Mouse (Mus musculus) embryonic facial prominence, embryonic 10.5 days (tissue): Measurements from ENCODE around the gene Ucp3. TPM values are rescaled to one million over a fixed set of nuclear protein-coding genes. Genes with fewer than 3 reads are reported as not detected.
"Not testable (repeated sequence)": the region's sequence is repeated elsewhere in the genome, so short reads cannot be mapped to it uniquely, and the experiment has no call there.

Experiments used
- DNase-seq: peaks from one replicate; pipeline ENCODE4 v3.0.0-alpha.2; 2017; ENCODE audit warnings: low spot score
- H3K27ac ChIP-seq: fragments of 300-500 bp; sonication (generic); replicated peaks from 2 replicates; pipeline ENCODE4 v1.5.1; 2016; ENCODE audit warnings: mild to moderate bottlenecking
- H3K27me3 ChIP-seq: fragments of 300-500 bp; sonication (generic); replicated peaks from 2 replicates; pipeline ENCODE4 v1.6.1; 2016; ENCODE audit warnings: low read depth, mild to moderate bottlenecking; ENCODE audit not compliant: poor library complexity, severe bottlenecking
- H3K36me3 ChIP-seq: fragments of 300-500 bp; sonication (generic); replicated peaks from 2 replicates; pipeline ENCODE4 v1.6.1; 2016; ENCODE audit warnings: mild to moderate bottlenecking, moderate library complexity
- H3K4me1 ChIP-seq: fragments of 300-500 bp; sonication (generic); 2 replicates; pipeline ENCODE4 v1.6.1; 2016
- H3K4me3 ChIP-seq: fragments of 300-500 bp; sonication (generic); 2 replicates; pipeline ENCODE4 v1.5.1; 2016; ENCODE audit warnings: mild to moderate bottlenecking, moderate library complexity
- H3K9me3 ChIP-seq: fragments of 300-500 bp; sonication (generic); 2 replicates; pipeline ENCODE4 v1.6.1; 2016; ENCODE audit warnings: mild to moderate bottlenecking
- WGBS: fragments of 180-500 bp; shearing (Covaris S2); methylation state at CpG from one replicate; pipeline ENCODE4 v1.1.7; 2016; 5-methylcytosine and 5-hydroxymethylcytosine counted together
- polyA plus RNA-seq: library from polyadenylated mRNA; unstranded; fragments of >200 nt; fragmentation: Nextera tagmentation; extraction: Ambion mirVana; gene quantifications from 2 replicates; pipeline ENCODE4 v1.2.1, GENCODE M21; 2016

Ucp3 gene
- polyA plus RNA-seq, 1 experiment from 2014 or later = 0.11 TPM

DNA sequence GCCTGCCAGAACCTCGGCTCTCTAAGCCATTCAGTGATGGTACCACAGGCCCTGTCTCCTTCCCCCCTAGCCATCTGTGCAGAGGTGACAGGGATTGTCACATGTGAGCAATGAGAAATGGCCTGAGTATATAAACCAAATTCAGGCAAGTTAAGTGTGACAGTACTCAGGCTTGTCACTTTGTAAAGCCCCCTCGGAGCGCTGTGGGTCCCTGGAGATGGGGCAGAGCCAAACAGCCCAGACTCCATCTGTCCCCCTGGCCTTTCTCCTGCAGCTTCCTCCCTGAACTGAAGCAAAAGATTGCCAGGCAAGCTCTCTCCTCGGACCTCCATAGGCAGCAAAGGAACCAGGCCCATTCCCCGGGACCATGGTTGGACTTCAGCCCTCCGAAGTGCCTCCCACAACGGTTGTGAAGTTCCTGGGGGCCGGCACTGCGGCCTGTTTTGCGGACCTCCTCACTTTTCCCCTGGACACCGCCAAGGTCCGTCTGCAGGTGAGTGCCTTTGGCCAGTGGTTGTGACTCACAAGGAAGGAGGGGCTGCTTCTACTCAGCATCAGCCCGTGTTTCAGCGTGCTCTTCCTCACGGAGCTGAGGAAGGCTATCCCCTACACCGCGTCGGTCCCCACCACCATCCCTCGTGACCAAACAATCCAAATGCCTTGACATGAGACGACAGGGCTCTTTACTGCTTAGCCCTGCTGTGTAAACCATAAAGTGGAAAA is 6.5 kb downstream of the Ucp3 start:
- no peak for DNase-seq
- Histone ChIP-seq H3K4me3 (no peak overlapping the region), H3K36me3 (no peaks in the 10 kb centered on the region), H3K27me3 (0 out of 2 replicates have a peak, but pooled peaks cover 3% of the 10 kb centered on the region), H3K9me3 (no peaks in the 10 kb centered on the region), H3K27ac (no peak overlapping the region), H3K4me1 (no peaks in the 10 kb centered on the region)
- WGBS = 80% methylated on average over 20 of the region's 20 CpGs

DNA sequence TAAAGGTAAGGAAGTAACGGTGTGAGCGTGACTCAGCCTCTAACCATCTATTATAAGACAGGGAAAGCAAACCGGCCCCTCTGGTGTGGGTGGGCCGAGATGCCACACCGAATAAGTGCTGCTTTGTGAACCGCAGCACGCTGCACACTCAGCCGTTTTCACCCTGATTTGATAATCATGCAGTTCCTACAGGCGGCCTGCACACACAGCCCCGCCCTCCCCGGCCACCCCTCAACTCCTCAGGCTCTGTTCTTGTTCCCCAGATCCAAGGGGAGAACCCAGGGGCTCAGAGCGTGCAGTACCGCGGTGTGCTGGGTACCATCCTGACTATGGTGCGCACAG is 7.0 kb downstream of the Ucp3 start:
- H3K27ac ChIP-seq = no peak overlapping the region
- 0 out of 2 replicates have a peak, but pooled peaks cover 3% of the 10 kb centered on the region for H3K27me3 ChIP-seq
- DNase-seq = no peak
- H3K4me1 ChIP-seq = no peaks in the 10 kb centered on the region
- H3K4me3 ChIP-seq = no peak overlapping the region
- H3K36me3 ChIP-seq = no peaks in the 10 kb centered on the region
- no peaks in the 10 kb centered on the region for H3K9me3 ChIP-seq
- 72% methylated on average over 15 of the region's 15 CpGs for WGBS

DNA sequence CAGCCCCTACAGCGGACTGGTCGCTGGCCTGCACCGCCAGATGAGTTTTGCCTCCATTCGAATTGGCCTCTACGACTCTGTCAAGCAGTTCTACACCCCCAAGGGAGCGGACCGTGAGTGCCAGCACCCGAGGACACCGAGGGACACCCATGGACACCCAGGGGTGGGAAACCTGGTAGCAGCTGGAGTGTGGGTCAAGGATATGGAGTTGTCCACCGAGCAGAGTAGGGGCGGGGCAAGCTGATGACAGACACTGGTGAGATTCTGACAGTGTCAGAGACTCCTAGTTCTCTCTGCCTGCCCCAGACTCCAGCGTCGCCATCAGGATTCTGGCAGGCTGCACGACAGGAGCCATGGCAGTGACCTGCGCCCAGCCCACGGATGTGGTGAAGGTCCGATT is 7.4 kb downstream of the Ucp3 start:
- Histone ChIP-seq H3K27ac (no peak overlapping the region), H3K4me1 (no peaks in the 10 kb centered on the region), H3K36me3 (no peaks in the 10 kb centered on the region), H3K4me3 (no peak overlapping the region), H3K9me3 (no peaks in the 10 kb centered on the region), H3K27me3 (0 out of 2 replicates have a peak, but pooled peaks cover 3% of the 10 kb centered on the region)
- no peak for DNase-seq
- WGBS = 83% methylated on average over 17 of the region's 17 CpGs

DNA sequence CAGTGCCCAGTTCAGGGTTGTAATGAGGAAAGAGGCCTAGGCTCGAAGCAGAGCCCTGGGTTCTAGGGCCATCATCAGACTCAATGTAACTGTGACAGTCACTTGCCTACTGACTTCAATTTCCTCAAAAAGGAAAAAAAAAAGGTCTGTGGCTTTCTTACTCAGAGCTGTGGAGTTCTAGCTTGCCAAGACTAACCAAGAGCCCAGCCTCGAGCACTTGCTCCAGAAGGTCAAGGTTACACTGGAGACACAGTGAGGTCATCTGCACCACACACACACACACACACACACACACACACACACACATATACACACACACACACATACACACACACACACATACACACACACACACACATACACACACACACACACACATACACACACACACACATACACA is 9.3 kb downstream of the Ucp3 start:
- H3K4me1 ChIP-seq, DNase-seq, H3K9me3 ChIP-seq, H3K36me3 ChIP-seq, H3K27me3 ChIP-seq, H3K27ac ChIP-seq, H3K4me3 ChIP-seq: not testable (repeated sequence)
- WGBS = 79% methylated on average over 2 of the region's 2 CpGs

DNA sequence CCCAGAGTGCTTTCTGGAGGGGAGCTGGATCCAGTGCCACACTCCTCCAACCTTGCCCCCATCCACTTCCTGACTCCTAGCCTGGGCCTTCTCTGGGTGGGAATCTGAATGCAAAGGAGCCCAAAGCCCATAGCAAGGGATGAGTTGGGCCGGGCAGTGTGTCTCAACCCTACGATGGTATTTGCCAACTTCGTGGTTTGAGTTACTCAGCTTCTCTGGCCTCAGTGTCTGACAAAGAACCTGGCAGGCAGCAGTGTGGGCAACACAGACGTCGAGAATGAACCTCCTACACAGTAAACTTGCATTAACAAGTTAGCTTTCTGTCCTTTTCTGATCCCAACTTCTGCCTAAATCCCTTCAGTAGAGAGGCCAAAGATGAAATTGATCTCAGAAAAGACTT is 11.7 kb downstream of the Ucp3 start:
- 86% methylated on average over 5 of the region's 5 CpGs for WGBS
- H3K36me3 ChIP-seq = no peaks in the 10 kb centered on the region
- H3K9me3 ChIP-seq = no peaks in the 10 kb centered on the region
- no peak overlapping the region for H3K4me3 ChIP-seq
- H3K27me3 ChIP-seq = no peaks in the 10 kb centered on the region
- peaks cover 3% of the 10 kb centered on the region; the same call in 1 of the 2 replicates for H3K4me1 ChIP-seq
- no peak for DNase-seq
- H3K27ac ChIP-seq = no peak overlapping the region

- Histone ChIP-seq H3K4me1 (peaks cover 5% of the 10 kb centered on the region), H3K27me3 (peaks cover 8% of the 10 kb centered on the region), H3K27ac (no peak overlapping the region), H3K9me3 (no peaks in the 10 kb centered on the region), H3K36me3 (no peaks in the 10 kb centered on the region), H3K4me3 (no peak overlapping the region)
- 71% methylated on average over 2 of the region's 2 CpGs for WGBS
- no peak for DNase-seq
Observed at GRCm38 (mm10) chr7:100487301-100487700, 14.5 kb downstream of the Ucp3 start.

DNA sequence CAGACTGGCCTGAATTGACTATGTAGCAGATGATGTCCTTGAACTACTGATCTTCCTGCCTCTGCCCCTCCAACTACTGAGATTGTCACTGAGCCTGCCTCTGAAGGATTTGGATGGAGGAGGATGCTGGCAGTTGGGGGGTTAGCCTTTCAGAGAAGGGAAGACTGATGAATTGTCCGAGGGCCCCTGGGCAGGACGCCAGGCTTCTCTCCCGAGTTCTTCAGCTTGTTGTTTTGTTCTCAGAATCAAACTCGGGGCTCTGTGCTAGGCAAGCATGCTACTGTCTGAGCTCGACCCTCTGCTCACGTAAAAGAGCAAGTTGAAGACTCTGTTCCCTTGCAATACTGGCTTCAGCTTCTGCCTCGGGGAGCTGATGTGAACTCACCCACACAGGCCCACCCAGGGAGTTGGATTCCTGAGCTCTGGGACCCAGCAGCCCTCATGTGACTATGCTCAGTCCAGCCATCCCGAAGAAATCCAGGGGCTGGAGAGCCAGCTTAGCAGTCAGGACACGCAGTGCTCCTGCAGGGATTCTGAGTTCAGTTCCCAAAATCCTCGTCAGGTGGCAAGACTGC is 15.8 kb downstream of the Ucp3 start:
- H3K27me3 ChIP-seq = peaks cover 20% of the 10 kb centered on the region
- no peak for DNase-seq
- H3K4me1 ChIP-seq = peaks cover 17% of the 10 kb centered on the region
- H3K36me3 ChIP-seq = no peaks in the 10 kb centered on the region
- H3K9me3 ChIP-seq = no peaks in the 10 kb centered on the region
- WGBS = 49% methylated on average over 10 of the region's 10 CpGs
- H3K27ac ChIP-seq = peak overlapping the region; percentile 8; the same call in 1 of the 2 replicates
- no peak overlapping the region for H3K4me3 ChIP-seq

DNA sequence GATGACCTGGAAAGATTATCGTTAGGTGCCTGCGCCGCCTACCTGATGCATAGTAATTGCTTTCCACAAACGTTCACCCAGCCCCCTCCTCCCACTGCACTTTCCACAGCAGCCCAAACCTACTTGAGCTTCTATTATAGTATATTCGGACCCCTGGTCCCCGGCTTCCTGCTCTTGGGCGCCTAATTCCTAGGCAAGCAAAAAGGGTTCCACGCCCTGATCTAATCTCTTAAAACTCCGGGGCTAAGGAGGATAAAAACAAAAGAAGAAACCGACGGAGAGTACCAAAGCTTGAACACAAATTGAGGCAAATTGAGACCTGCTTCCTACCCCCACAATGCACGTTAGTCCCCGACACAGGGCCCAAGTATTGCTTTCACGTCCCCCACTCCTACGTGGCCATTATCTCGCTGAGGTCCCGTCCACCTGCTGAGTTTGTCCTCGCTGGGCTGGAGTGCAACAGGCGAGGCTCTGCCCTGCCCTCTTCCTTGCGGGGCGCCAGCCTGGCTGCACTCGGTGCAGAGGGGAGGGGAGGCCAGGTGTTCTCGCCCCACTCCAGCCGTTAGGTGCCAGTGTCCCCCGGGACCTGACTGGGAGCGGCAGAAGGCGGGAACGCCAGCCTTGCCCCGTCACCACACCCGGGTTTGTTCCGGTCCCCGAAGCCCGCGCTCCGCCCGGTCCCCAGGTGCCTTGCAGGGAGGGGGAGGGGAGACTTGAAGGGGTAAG is 19.8 kb downstream of the Ucp3 start:
- peak overlapping the region; percentile 86 for H3K27ac ChIP-seq

DNA sequence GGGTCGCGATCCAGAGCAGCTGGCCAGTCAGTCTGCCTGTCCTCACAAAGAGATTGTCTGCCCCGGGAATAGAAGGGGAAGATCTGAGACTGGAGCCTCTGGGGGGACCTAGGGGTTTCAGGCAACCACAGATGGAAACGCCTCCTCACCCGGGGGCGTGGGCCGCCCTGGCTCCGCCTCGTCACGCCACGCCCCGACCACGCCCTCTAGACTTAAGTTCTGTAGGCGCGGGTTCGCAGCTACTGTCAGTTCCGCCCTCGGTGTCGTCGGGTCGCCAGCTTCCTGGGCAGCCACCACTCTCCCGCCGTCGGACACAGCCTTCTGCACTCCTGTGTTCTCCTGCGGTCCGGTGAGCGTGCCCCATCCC is 20.3 kb downstream of the Ucp3 start, which contains the start of gene Ucp2:
TSS of gene Ucp2 (plus strand) at position 221 of the 367 bp plus-strand sequence.
- Histone ChIP-seq H3K36me3 (peaks cover 17% of the 10 kb centered on the region), H3K27ac (peak within 1 kb of the TSS; percentile 86), H3K4me1 (peaks cover 58% of the 10 kb centered on the region), H3K27me3 (peaks cover 30% of the 10 kb centered on the region), H3K9me3 (no peaks in the 10 kb centered on the region), H3K4me3 (peak within 1 kb of the TSS; percentile 64)
- peak; percentile 84 for DNase-seq
- under 1% methylated on average over 27 of the region's 27 CpGs for WGBS

More for the DNA sequence above, 19.8 kb downstream of the Ucp3 start:
- peaks cover 30% of the 10 kb centered on the region for H3K27me3 ChIP-seq
- peak; percentile 15 for DNase-seq
- peak overlapping the region; percentile 64 for H3K4me3 ChIP-seq
- H3K36me3 ChIP-seq = peaks cover 11% of the 10 kb centered on the region
- peaks cover 52% of the 10 kb centered on the region for H3K4me1 ChIP-seq
- WGBS = 2% methylated on average over 36 of the region's 36 CpGs
- H3K9me3 ChIP-seq = no peaks in the 10 kb centered on the region

- H3K4me1 ChIP-seq = peaks cover 57% of the 10 kb centered on the region
- peak; percentile 45 for DNase-seq
Observed at GRCm38 (mm10) chr7:100493484-100494414, 21.0 kb downstream of the Ucp3 start.

DNA sequence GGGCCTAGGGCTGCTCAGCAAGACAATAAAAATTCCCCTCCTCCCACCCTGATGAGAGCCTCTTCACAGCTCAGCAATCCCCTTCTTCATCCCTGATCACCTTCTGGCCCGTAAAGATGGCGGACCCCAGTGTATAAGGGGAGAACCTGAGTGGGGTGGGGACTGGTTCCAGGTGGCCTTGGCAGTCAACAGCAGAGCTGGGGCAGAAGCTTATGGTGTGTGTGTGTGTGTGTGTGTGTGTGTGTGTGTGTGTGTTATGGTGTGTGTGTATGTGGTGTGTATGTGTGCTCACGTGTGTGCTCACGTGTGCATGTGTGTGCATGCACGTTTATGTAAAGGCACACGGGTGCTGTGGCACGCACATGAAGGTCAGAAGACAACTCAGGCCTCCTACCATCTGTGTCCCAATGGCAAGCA is 21.6 kb downstream of the Ucp3 start:
- H3K27ac ChIP-seq = peak overlapping the region; percentile 86
- WGBS = 88% methylated on average over 7 of the region's 7 CpGs

More at GRCm38 (mm10) chr7:100493484-100494414, 21.0 kb downstream of the Ucp3 start:
- H3K27ac ChIP-seq = peak overlapping the region; percentile 86
- H3K4me3 ChIP-seq = peak overlapping the region; percentile 64
- H3K27me3 ChIP-seq = peaks cover 30% of the 10 kb centered on the region
- 39% methylated on average over 19 of the region's 19 CpGs for WGBS
- H3K9me3 ChIP-seq = no peaks in the 10 kb centered on the region
- H3K36me3 ChIP-seq = peaks cover 23% of the 10 kb centered on the region

DNA sequence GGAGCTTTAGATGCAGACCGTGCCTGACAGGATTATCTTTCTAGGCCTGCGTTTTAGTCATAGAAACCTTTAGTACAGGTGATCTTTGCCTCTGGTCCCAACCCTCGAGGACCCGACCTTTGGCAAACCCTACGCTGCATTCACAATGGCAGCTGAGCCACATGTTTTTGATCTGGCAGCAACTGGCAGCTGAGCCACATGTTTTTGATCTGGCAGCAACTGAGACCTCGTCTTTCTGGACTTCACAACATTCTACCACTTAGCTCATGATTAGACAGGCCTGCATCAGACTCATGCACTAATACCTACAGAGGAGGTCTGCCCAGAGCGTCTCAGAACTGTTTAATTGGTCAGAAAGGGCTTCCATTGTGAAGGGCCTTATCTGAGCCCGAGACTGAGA is 22.3 kb downstream of the Ucp3 start:
- H3K27me3 ChIP-seq = peaks cover 30% of the 10 kb centered on the region
- DNase-seq = peak; percentile 75
- H3K9me3 ChIP-seq = no peaks in the 10 kb centered on the region
- peak overlapping the region; percentile 86 for H3K27ac ChIP-seq
- H3K36me3 ChIP-seq = peaks cover 36% of the 10 kb centered on the region
- peaks cover 56% of the 10 kb centered on the region for H3K4me1 ChIP-seq
- WGBS = 26% methylated on average over 8 of the region's 8 CpGs
- peak overlapping the region; percentile 64 for H3K4me3 ChIP-seq

More for the DNA sequence above, 21.6 kb downstream of the Ucp3 start:
- H3K36me3 ChIP-seq = peaks cover 30% of the 10 kb centered on the region
- peaks cover 56% of the 10 kb centered on the region for H3K4me1 ChIP-seq
- H3K9me3 ChIP-seq = no peaks in the 10 kb centered on the region
- H3K4me3 ChIP-seq = peak overlapping the region; percentile 64
- H3K27me3 ChIP-seq = peaks cover 30% of the 10 kb centered on the region
- peak; percentile 15 for DNase-seq
